39 mouse cellular contexts compared by ENCODE assay signal in genomic region chr19:3974608-3975007, GRCm38 (mm10). TPM values are rescaled to one million over a fixed set of nuclear protein-coding genes. Genes with fewer than 3 reads are reported as not detected.
"Had no signal": no experiment of that assay in that cellular context is flagged by ENCODE, and none has a peak within 500 bp of the region (broad histone marks: within the 10 kb centered on the region; RNA-seq: fewer than 3 reads in every experiment).

No protein-coding gene starts in this region.

RNA-seq across cellular contexts. Expression of gene Aldh3b2, which starts 2.5 kb away (rescaled TPM):
- total RNA-seq: hematopoietic stem cell, adult 5-6 weeks had no signal
- polyA plus RNA-seq: heart, embryonic 13.5 days; inflammation-experienced regulatory T-cells, adult 6 months had no signal

RNA-seq across cellular contexts. Expression of gene Aldh3b3, which starts 16.2 kb away (rescaled TPM):
- total RNA-seq: hematopoietic stem cell, adult 5-6 weeks; hindbrain, postnatal 0 days; layer of hippocampus, adult 18-20 months; layer of hippocampus, adult 2 months; layer of hippocampus, adult 8-10 months; layer of hippocampus, postnatal 10 days; layer of hippocampus, postnatal 14 days; layer of hippocampus, postnatal 25 days; layer of hippocampus, postnatal 36 days had no signal
- polyA plus RNA-seq: heart, embryonic 11.5 days; heart, embryonic 12.5 days; heart, embryonic 13.5 days; heart, embryonic 14.5 days; heart, embryonic 15.5 days; heart, embryonic 16.5 days; hindbrain, embryonic 10.5 days; hindbrain, embryonic 11.5 days; hindbrain, embryonic 12.5 days; hindbrain, embryonic 13.5 days; hindbrain, embryonic 14.5 days; hindbrain, embryonic 15.5 days; hindbrain, embryonic 16.5 days; hindbrain, postnatal 0 days; inflammation-experienced regulatory T-cells, adult 6 months; intestine, embryonic 14.5 days; intestine, embryonic 15.5 days; intestine, embryonic 16.5 days; intestine, postnatal 0 days; kidney, embryonic 14.5 days; kidney, embryonic 15.5 days; kidney, embryonic 16.5 days had no signal

RNA-seq across cellular contexts. Expression of gene Tbx10, which starts 17.9 kb away (rescaled TPM):
- total RNA-seq: heart, postnatal 10 days; heart, postnatal 14 days; heart, postnatal 25 days; heart, postnatal 36 days; heart, postnatal 4 days; hematopoietic stem cell, adult 5-6 weeks; hindbrain, postnatal 0 days; layer of hippocampus, adult 18-20 months; layer of hippocampus, adult 2 months; layer of hippocampus, adult 8-10 months; layer of hippocampus, postnatal 10 days; layer of hippocampus, postnatal 14 days; layer of hippocampus, postnatal 25 days; layer of hippocampus, postnatal 36 days; left cerebral cortex, adult 18-20 months; left cerebral cortex, adult 2 months had no signal
- polyA plus RNA-seq: heart, embryonic 12.5 days; heart, embryonic 13.5 days; heart, embryonic 14.5 days; heart, embryonic 15.5 days; heart, embryonic 16.5 days; heart, postnatal 0 days; inflammation-experienced regulatory T-cells, adult 6 months; large intestine, adult 2 months had no signal
